Mouse (Mus musculus) kidney, postnatal 0 days (tissue): ENCODE results near the gene 2810021J22Rik. TPM values are rescaled to one million over a fixed set of nuclear protein-coding genes. Genes with fewer than 3 reads are reported as not detected.
"Not testable (repeated sequence)": the region's sequence is repeated elsewhere in the genome, so short reads cannot be mapped to it uniquely, and the experiment has no call there.

ENCODE experiments used
- ATAC-seq: fragments of 200-750 bp; cut with Nextera tagmentation; replicated peaks from 2 replicates; pipeline ENCODE4 v1.8.0; 2017; ENCODE audit warnings: low read depth, moderate number of reproducible peaks, moderate TSS enrichment, moderate library complexity; ENCODE audit not compliant: low FRiP score
- DNase-seq: peaks from one replicate; pipeline ENCODE4 v3.0.0-alpha.2; 2016; ENCODE audit warnings: low spot score
- H3K27ac ChIP-seq: fragments of 300-500 bp; sonication (generic); 2 replicates; pipeline ENCODE4 v1.5.1; 2014; ENCODE audit warnings: mild to moderate bottlenecking
- H3K27me3 ChIP-seq: fragments of 300-500 bp; sonication (generic); 2 replicates; pipeline ENCODE4 v1.6.1; 2014; ENCODE audit warnings: low read length, mixed read lengths; ENCODE audit not compliant: insufficient read depth
- H3K36me3 ChIP-seq: fragments of 300-500 bp; sonication (generic); 2 replicates; pipeline ENCODE4 v1.6.1; 2014; ENCODE audit warnings: low read length, mixed read lengths; ENCODE audit not compliant: insufficient read depth
- H3K4me1 ChIP-seq: fragments of 300-500 bp; sonication (generic); replicated peaks from 2 replicates; pipeline ENCODE4 v1.6.1; 2014; ENCODE audit warnings: antibody characterized with exemption, low read length, mixed read lengths; ENCODE audit not compliant: insufficient read depth
- H3K4me2 ChIP-seq: fragments of 300-500 bp; sonication (generic); 2 replicates; pipeline ENCODE4 v1.6.1; 2014; ENCODE audit warnings: mild to moderate bottlenecking, low read length, moderate library complexity, mixed read lengths
- H3K4me3 ChIP-seq: fragments of 300-500 bp; sonication (generic); replicated peaks from 2 replicates; pipeline ENCODE4 v1.5.1; 2014; ENCODE audit warnings: low read depth, low read length
- H3K9ac ChIP-seq: fragments of 300-500 bp; sonication (generic); 2 replicates; pipeline ENCODE4 v1.6.1; 2014; ENCODE audit warnings: low read depth, low read length
- H3K9me3 ChIP-seq: fragments of 300-500 bp; sonication (generic); replicated peaks from 2 replicates; pipeline ENCODE4 v1.6.1; 2016; ENCODE audit warnings: low read length, inconsistent platforms, mixed read lengths
- CTCF ChIP-seq: IDR thresholded peaks from 2 replicates; pipeline ENCODE4 v1.5.1; 2016; ENCODE audit warnings: antibody characterized with exemption, low read depth, mild to moderate bottlenecking, moderate library complexity
- WGBS: fragments of 180-500 bp; shearing (Covaris S2); extraction: QIAGEN DNeasy Blood & Tissue Kit; methylation state at CpG from one replicate; pipeline ENCODE4 v1.1.7; 2014; 5-methylcytosine and 5-hydroxymethylcytosine counted together
- polyA plus RNA-seq: library from polyadenylated mRNA; unstranded; fragments of >200 nt; fragmentation: Nextera tagmentation; extraction: Ambion mirVana; gene quantifications from 2 replicates; pipeline ENCODE4 v1.2.1, GENCODE M21; 2015

The 2810021J22Rik gene
- polyA plus RNA-seq, result 7.2 TPM in 2 replicates

GRCm38 (mm10) chr11:58867039-58867953 lies at the start of gene 2810021J22Rik:
TSS of gene 2810021J22Rik (plus strand) at chr11:58867216.
- peak; percentile 75 for DNase-seq
- H3K9ac ChIP-seq, result peak within 1 kb of the TSS; percentile 74
- peak within 1 kb of the TSS; percentile 84 for H3K4me2 ChIP-seq
- no peaks in the 10 kb centered on the region for H3K9me3 ChIP-seq
- peak within 1 kb of the TSS; percentile 82 for H3K27ac ChIP-seq
- peak; percentile 82 for ATAC-seq
- peak within 1 kb of the TSS; percentile 80 for H3K4me3 ChIP-seq
- WGBS, result 3% methylated on average over 37 of the region's 37 CpGs
- peak; percentile 12; the same call in 1 of the 2 replicates for TF ChIP-seq CTCF
- H3K4me1 ChIP-seq, result peaks cover 6% of the 10 kb centered on the region
- H3K36me3 ChIP-seq, result no peaks in the 10 kb centered on the region
- no peaks in the 10 kb centered on the region for H3K27me3 ChIP-seq

- H3K4me2 ChIP-seq, H3K9ac ChIP-seq, DNase-seq, H3K9me3 ChIP-seq, H3K4me1 ChIP-seq, H3K27me3 ChIP-seq, H3K4me3 ChIP-seq, H3K27ac ChIP-seq, H3K36me3 ChIP-seq, ATAC-seq: not testable (repeated sequence)
Observed at GRCm38 (mm10) chr11:58828937-58829336, 38.1 kb upstream of the 2810021J22Rik start, which contains the start of gene Olfr312. TSS of gene Olfr312 (plus strand) at chr11:58829237.

GRCm38 (mm10) chr11:58829764-58830163 lies 37.3 kb upstream of the 2810021J22Rik start:
- H3K4me2 ChIP-seq, result no peak overlapping the region
- ATAC-seq, result no peak

GRCm38 (mm10) chr11:58832541-58832940 lies 34.5 kb upstream of the 2810021J22Rik start:
- not testable (repeated sequence) for H3K4me2 ChIP-seq, H3K27me3 ChIP-seq, H3K9ac ChIP-seq, DNase-seq, ATAC-seq, H3K4me3 ChIP-seq, H3K9me3 ChIP-seq, H3K27ac ChIP-seq, H3K4me1 ChIP-seq, H3K36me3 ChIP-seq
- 83% methylated on average over 3 of the region's 3 CpGs for WGBS

More at GRCm38 (mm10) chr11:58829764-58830163, 37.3 kb upstream of the 2810021J22Rik start:
- Histone ChIP-seq H3K36me3 (no peaks in the 10 kb centered on the region), H3K9me3 (no peaks in the 10 kb centered on the region), H3K9ac (no peak overlapping the region), H3K4me1 (no peaks in the 10 kb centered on the region), H3K4me3 (no peak overlapping the region), H3K27ac (no peak overlapping the region), H3K27me3 (no peaks in the 10 kb centered on the region)
- no peak for DNase-seq
- WGBS, result 79% methylated on average over 3 of the region's 3 CpGs
- no peak for TF ChIP-seq CTCF

- H3K9me3 ChIP-seq, H3K4me2 ChIP-seq, ATAC-seq, H3K4me1 ChIP-seq, DNase-seq, H3K4me3 ChIP-seq, H3K27me3 ChIP-seq, H3K9ac ChIP-seq, H3K36me3 ChIP-seq, H3K27ac ChIP-seq: not testable (repeated sequence)
Observed at GRCm38 (mm10) chr11:58838951-58839350, 28.1 kb upstream of the 2810021J22Rik start, which contains the start of gene Olfr311. TSS of gene Olfr311 (plus strand) at chr11:58839251.

DNA sequence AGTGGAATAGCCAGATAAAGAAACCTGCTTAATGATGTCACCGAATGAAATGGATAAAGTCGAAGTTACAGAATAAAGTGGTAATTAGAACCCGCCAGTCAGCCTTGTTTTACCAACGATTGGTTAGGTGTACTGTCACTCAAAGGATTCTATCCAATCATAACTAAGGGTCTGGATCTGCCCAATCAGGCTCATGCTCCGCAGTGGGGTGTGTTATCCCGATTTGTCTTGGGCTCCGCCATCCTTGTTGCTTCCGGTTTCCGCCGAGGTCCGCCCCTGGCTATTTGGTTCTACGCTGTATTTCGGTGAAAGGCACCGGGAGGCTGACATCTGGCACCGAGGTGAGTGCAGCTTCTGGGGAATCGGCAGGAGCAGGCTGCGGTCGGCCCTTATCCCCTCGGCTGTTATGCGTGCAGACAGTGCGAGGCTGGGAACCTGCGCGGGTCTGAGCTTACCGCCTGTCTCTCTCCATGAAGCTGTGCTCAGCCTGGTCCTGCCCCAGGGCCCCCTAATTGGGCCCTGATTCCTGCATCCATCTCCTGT lies 20.0 kb upstream of the 2810021J22Rik start, which contains the start of gene Gm12258:
Gm12258 (plus strand) TSS at position 240 of the 543 bp plus-strand sequence.
- H3K9me3 ChIP-seq, result no peaks in the 10 kb centered on the region
- H3K9ac ChIP-seq, result peak within 1 kb of the TSS; percentile 71
- H3K4me3 ChIP-seq, result peak within 1 kb of the TSS; percentile 56
- peak within 1 kb of the TSS; percentile 40; the same call in 1 of the 2 replicates for H3K27ac ChIP-seq
- H3K4me1 ChIP-seq, result no peaks in the 10 kb centered on the region
- peak within 1 kb of the TSS; percentile 78 for H3K4me2 ChIP-seq
- DNase-seq (peak; percentile 97), ATAC-seq (peak; percentile 100)
- under 1% methylated on average over 24 of the region's 24 CpGs for WGBS
- no peaks in the 10 kb centered on the region for H3K27me3 ChIP-seq
- no peak for TF ChIP-seq CTCF
- H3K36me3 ChIP-seq, result peaks cover 16% of the 10 kb centered on the region; the same call in 1 of the 2 replicates
